Mouse (Mus musculus): ENCODE results near the gene Pef1.

DNA sequence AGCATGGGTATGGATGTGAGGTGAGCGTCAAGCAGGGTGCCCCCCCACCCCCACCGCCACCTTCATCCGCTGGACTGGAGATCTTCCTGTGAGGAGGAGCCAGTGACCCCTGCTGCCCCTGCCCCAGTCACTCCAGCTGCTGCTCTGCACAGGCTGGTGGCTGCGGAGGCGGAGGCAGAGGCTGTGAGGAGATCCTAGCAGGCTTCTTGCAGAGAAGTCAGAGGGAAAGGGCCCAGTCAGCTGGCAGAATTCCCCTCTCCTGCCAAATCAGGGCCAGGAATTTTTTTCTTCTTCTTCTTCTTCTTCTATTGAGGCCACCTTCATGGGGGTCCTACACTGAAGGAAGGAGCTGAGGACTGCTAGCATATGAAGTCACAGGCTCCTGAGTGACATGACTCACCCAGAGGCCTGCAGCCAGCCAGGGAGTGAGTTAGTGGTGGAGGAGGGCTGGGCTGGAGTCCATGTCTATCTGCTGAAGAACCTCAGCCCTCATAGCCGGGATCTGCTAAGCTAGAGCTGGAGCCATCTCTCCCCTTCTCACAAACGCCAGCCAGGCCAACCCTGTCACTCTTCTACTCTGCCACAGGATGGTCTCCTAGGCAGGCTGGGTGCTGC lies 17.9 kb upstream of the Pef1 start:
- no peak for TF ChIP-seq CTCF (IDR thresholded peaks at IDR 0.05; ENCODE audit: extremely low read depth, insufficient read depth, insufficient read length, insufficient replicate concordance)
- TF ChIP-seq POLR2A (IDR thresholded peaks at IDR 0.05; ENCODE audit: low read depth, low read length), result no peak

Measured in spleen, adult 2 months (tissue).